Mouse (Mus musculus) embryonic facial prominence, embryonic 10.5 days (tissue): ENCODE data around the gene Gm29427. TPM values are rescaled to one million over a fixed set of nuclear protein-coding genes. Genes with fewer than 3 reads are reported as not detected.

ENCODE experiments used
- DNase-seq: peaks from one replicate; pipeline ENCODE4 v3.0.0-alpha.2; 2017; ENCODE audit warnings: low spot score
- H3K27ac ChIP-seq: fragments of 300-500 bp; sonication (generic); replicated peaks from 2 replicates; pipeline ENCODE4 v1.5.1; 2016; ENCODE audit warnings: mild to moderate bottlenecking
- H3K27me3 ChIP-seq: fragments of 300-500 bp; sonication (generic); replicated peaks from 2 replicates; pipeline ENCODE4 v1.6.1; 2016; ENCODE audit warnings: low read depth, mild to moderate bottlenecking; ENCODE audit not compliant: poor library complexity, severe bottlenecking
- H3K36me3 ChIP-seq: fragments of 300-500 bp; sonication (generic); replicated peaks from 2 replicates; pipeline ENCODE4 v1.6.1; 2016; ENCODE audit warnings: mild to moderate bottlenecking, moderate library complexity
- H3K4me1 ChIP-seq: fragments of 300-500 bp; sonication (generic); 2 replicates; pipeline ENCODE4 v1.6.1; 2016
- H3K4me3 ChIP-seq: fragments of 300-500 bp; sonication (generic); 2 replicates; pipeline ENCODE4 v1.5.1; 2016; ENCODE audit warnings: mild to moderate bottlenecking, moderate library complexity
- H3K9me3 ChIP-seq: fragments of 300-500 bp; sonication (generic); 2 replicates; pipeline ENCODE4 v1.6.1; 2016; ENCODE audit warnings: mild to moderate bottlenecking
- WGBS: fragments of 180-500 bp; shearing (Covaris S2); methylation state at CpG from one replicate; pipeline ENCODE4 v1.1.7; 2016; 5-methylcytosine and 5-hydroxymethylcytosine counted together
- polyA plus RNA-seq: library from polyadenylated mRNA; unstranded; fragments of >200 nt; fragmentation: Nextera tagmentation; extraction: Ambion mirVana; gene quantifications from 2 replicates; pipeline ENCODE4 v1.2.1, GENCODE M21; 2016

Gm29427 gene
- polyA plus RNA-seq, 1 experiment from 2014 or later, result not detected

DNA sequence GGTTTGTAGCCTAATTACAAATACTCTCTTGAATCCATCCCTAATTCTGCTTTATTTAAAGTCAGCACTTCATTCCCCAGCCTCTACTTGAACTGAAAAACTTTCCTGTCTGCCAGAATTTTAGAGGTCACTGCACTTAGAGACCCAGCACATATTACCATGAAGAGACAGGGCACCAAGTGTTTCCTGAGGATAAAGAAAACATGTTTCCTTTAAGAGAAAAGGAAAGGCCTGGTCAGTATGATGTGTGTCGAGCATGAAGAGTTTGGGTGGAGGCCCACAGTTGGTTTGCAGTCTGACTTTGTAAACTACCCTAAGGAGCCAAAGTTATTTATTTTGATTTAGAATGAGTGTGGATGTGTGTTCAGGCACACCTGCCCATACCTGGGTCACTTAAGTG lies 12.5 kb upstream of the Gm29427 start:
- 74% methylated on average over 1 of the region's 1 CpGs for WGBS
- Histone ChIP-seq H3K4me1 (peaks cover 8% of the 10 kb centered on the region), H3K27me3 (no peaks in the 10 kb centered on the region), H3K4me3 (no peak overlapping the region), H3K36me3 (no peaks in the 10 kb centered on the region; the same call in 1 of the 2 replicates), H3K27ac (no peak overlapping the region), H3K9me3 (no peaks in the 10 kb centered on the region)
- no peak for DNase-seq

- H3K27me3 ChIP-seq, result no peaks in the 10 kb centered on the region
- DNase-seq, result no peak
- 90% methylated on average over 2 of the region's 2 CpGs for WGBS
- peaks cover under 1% of the 10 kb centered on the region for H3K4me1 ChIP-seq
- no peak overlapping the region for H3K27ac ChIP-seq
- no peaks in the 10 kb centered on the region; the same call in 1 of the 2 replicates for H3K36me3 ChIP-seq
- H3K4me3 ChIP-seq, result no peak overlapping the region
- H3K9me3 ChIP-seq, result no peaks in the 10 kb centered on the region
These were observed 10.8 kb upstream of the Gm29427 start for GRCm38 (mm10) chr1:130726396-130726795.

- Histone ChIP-seq H3K27ac (no peak overlapping the region), H3K4me3 (no peak overlapping the region), H3K27me3 (no peaks in the 10 kb centered on the region), H3K36me3 (peaks cover 8% of the 10 kb centered on the region), H3K9me3 (no peaks in the 10 kb centered on the region), H3K4me1 (no peaks in the 10 kb centered on the region)
- WGBS, result 89% methylated on average over 5 of the region's 5 CpGs
- DNase-seq, result no peak
These were observed 8.6 kb upstream of the Gm29427 start for GRCm38 (mm10) chr1:130724206-130724605.

- under 1% methylated on average over 54 of the region's 54 CpGs for WGBS
- peak within 1 kb of the TSS; percentile 86 for H3K4me3 ChIP-seq
- H3K4me1 ChIP-seq, result peaks cover 23% of the 10 kb centered on the region
- H3K36me3 ChIP-seq, result peaks cover 14% of the 10 kb centered on the region
- peak within 1 kb of the TSS; percentile 91 for H3K27ac ChIP-seq
- peak; percentile 93 for DNase-seq
- H3K9me3 ChIP-seq, result no peaks in the 10 kb centered on the region
- peaks cover 20% of the 10 kb centered on the region for H3K27me3 ChIP-seq
These were observed 1.8 kb upstream of the Gm29427 start, which contains the start of gene Yod1 for GRCm38 (mm10) chr1:130717291-130717871. TSS of gene Yod1 (plus strand) at chr1:130717327.

DNA sequence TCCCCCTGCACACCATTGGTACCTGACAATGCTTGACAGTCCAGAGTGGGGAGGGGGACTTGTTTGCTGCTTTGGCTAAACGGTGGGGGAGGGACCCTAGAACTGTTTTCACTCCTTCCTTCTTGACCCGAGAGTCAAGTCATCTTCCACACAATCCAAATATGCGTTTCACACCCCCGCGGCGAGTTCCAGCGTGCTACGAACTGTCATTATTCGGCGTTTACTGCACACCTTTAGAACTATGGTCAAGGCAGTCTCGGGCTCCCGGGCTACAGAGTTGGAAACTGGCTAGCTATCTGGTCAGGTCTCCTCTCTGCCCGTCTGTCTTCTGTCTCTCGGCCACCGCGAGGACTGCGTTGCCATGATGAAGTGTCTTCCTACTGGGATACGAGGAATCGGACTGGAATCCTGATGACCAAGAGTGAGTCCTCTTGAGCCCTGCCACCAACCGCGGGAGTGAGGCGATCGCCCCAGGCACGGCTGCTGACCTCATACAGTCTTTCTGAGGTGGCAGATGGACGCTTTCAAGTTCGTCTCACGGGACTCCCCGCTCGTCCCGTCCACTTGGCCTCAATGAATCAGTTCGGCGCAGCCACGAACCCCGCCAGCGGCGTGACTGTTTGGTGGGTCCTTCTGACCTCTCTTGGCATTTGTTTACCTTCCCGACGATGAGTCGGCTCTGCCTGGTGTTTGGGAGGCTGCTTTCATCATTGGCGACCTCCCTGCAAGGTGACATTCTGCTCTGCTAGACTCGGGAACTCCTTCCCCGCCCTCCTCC lies 1.1 kb upstream of the Gm29427 start:
- under 1% methylated on average over 42 of the region's 42 CpGs for WGBS
- peaks cover 14% of the 10 kb centered on the region for H3K36me3 ChIP-seq
- H3K4me3 ChIP-seq, result peak overlapping the region; percentile 86
- H3K4me1 ChIP-seq, result peaks cover 23% of the 10 kb centered on the region
- DNase-seq, result no peak
- H3K27me3 ChIP-seq, result peaks cover 20% of the 10 kb centered on the region
- H3K27ac ChIP-seq, result peak overlapping the region; percentile 91
- H3K9me3 ChIP-seq, result no peaks in the 10 kb centered on the region

DNA sequence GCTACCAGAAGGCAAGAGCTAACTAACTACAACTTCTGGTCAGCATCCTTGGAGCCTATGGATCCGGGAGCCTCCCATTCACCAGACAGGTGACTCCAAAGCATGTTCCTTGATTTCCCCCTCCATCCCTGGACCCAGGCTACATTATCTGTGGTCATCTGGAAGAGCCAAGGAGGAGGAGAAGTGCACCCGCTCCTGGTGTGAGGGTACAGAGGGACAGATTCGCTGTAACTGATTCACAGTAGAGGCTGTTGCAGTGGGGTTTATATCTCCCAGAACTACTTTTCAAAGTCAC lies 566 bp upstream of the Gm29427 start:
- Histone ChIP-seq H3K9me3 (no peaks in the 10 kb centered on the region), H3K27ac (peak overlapping the region; percentile 91), H3K4me1 (peaks cover 23% of the 10 kb centered on the region), H3K36me3 (peaks cover 14% of the 10 kb centered on the region), H3K27me3 (peaks cover 20% of the 10 kb centered on the region), H3K4me3 (peak overlapping the region; percentile 86)
- no peak for DNase-seq
- WGBS, result 0% methylated on average over 3 of the region's 3 CpGs

- Histone ChIP-seq H3K4me3 (no peak overlapping the region), H3K36me3 (peaks cover 5% of the 10 kb centered on the region), H3K27ac (no peak overlapping the region), H3K27me3 (peaks cover 20% of the 10 kb centered on the region), H3K9me3 (no peaks in the 10 kb centered on the region), H3K4me1 (peaks cover 23% of the 10 kb centered on the region)
- no peak for DNase-seq
- 75% methylated on average over 4 of the region's 4 CpGs for WGBS
These were observed 1.6 kb downstream of the Gm29427 start for GRCm38 (mm10) chr1:130714046-130714445.

DNA sequence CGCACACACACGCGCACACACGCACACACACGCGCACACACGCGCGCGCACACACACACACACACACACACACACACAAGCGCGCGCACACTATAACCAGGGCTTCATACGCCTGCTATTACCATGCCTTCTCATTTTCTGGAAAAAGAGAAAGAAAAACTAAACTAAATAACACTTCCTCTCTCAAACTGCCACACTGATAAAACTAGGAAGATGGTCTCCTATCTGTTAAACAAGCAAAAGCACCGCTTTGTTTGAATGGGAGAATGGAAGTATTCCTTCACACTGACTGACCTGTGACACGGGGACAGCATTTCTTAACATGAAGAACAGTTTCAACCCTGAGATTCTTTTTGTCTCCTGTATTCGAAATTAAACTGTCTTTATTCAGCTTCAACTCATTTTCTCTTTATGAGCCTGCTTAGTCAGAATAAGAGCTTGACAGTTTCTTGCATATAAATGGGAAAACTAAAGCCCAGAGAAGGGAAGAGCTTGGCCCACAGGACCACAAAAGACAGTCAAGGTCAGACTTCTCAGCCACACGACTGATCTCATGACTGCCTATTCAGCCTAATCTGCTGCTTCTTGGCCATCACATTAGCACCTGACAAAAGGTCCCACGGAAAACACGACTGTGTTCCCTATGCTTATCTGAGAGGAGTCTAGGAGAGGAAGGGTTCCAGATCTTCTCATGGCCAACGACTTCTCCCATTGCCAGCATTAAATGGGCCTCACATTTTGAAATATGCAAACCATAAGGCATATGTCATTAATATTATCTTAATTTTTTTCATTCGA lies 5.1 kb downstream of the Gm29427 start:
- Histone ChIP-seq H3K4me3 (no peak overlapping the region), H3K36me3 (no peaks in the 10 kb centered on the region; the same call in 1 of the 2 replicates), H3K9me3 (no peaks in the 10 kb centered on the region), H3K27ac (no peak overlapping the region), H3K4me1 (0 out of 2 replicates have a peak, but pooled peaks cover 6% of the 10 kb centered on the region), H3K27me3 (peaks cover 20% of the 10 kb centered on the region)
- no peak for DNase-seq
- 89% methylated on average over 22 of the region's 22 CpGs for WGBS

GRCm38 (mm10) chr1:130703613-130704012 lies 12.0 kb downstream of the Gm29427 start:
- no peak overlapping the region for H3K27ac ChIP-seq
- 78% methylated on average over 2 of the region's 2 CpGs for WGBS
- peaks cover 40% of the 10 kb centered on the region for H3K36me3 ChIP-seq
- DNase-seq, result no peak
- no peak overlapping the region for H3K4me3 ChIP-seq
- H3K27me3 ChIP-seq, result no peaks in the 10 kb centered on the region
- H3K9me3 ChIP-seq, result no peaks in the 10 kb centered on the region
- H3K4me1 ChIP-seq, result no peaks in the 10 kb centered on the region

GRCm38 (mm10) chr1:130701976-130702375 lies 13.6 kb downstream of the Gm29427 start:
- DNase-seq, result no peak
- H3K36me3 ChIP-seq, result peaks cover 54% of the 10 kb centered on the region

GRCm38 (mm10) chr1:130699937-130700633 lies 15.5 kb downstream of the Gm29427 start:
- no peak overlapping the region for H3K4me3 ChIP-seq
- 94% methylated on average over 10 of the region's 10 CpGs for WGBS

More at GRCm38 (mm10) chr1:130701976-130702375, 13.6 kb downstream of the Gm29427 start:
- Histone ChIP-seq H3K4me3 (no peak overlapping the region), H3K9me3 (no peaks in the 10 kb centered on the region), H3K27ac (no peak overlapping the region), H3K27me3 (no peaks in the 10 kb centered on the region), H3K4me1 (no peaks in the 10 kb centered on the region)
- WGBS, result 94% methylated on average over 11 of the region's 11 CpGs

GRCm38 (mm10) chr1:130698601-130699000 lies 17.0 kb downstream of the Gm29427 start:
- Histone ChIP-seq H3K27ac (no peak overlapping the region), H3K9me3 (no peaks in the 10 kb centered on the region), H3K36me3 (peaks cover 52% of the 10 kb centered on the region), H3K27me3 (no peaks in the 10 kb centered on the region), H3K4me3 (no peak overlapping the region), H3K4me1 (no peaks in the 10 kb centered on the region)
- 90% methylated on average over 5 of the region's 5 CpGs for WGBS
- DNase-seq, result no peak

More at GRCm38 (mm10) chr1:130699937-130700633, 15.5 kb downstream of the Gm29427 start:
- H3K27me3 ChIP-seq, result no peaks in the 10 kb centered on the region
- DNase-seq, result no peak
- peaks cover 54% of the 10 kb centered on the region for H3K36me3 ChIP-seq
- no peak overlapping the region for H3K27ac ChIP-seq
- no peaks in the 10 kb centered on the region for H3K4me1 ChIP-seq
- H3K9me3 ChIP-seq, result no peaks in the 10 kb centered on the region
